Mouse (Mus musculus): ENCODE measurements around the gene Cyp2c54.

DNA sequence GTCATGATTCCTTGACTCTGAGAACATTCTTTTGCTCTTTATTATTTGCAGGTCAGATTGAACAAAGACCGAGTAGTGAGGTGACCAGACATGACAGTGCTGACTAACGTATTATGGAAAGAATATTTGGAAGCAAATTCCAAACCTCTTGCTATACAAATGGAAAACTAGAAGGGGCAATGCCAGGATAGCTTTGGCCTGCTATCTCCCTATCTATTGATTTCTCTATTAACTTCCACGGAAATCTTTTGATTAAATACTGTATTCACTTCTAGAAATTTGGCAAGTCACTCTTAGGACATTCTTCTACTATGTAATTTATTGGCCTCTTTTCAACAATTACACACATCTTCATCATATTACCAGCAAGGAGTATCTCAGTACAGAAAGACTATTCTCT is 17.5 kb upstream of the Cyp2c54 start:
- no peak for TF ChIP-seq MAZ (IDR thresholded peaks at IDR 0.05; ENCODE audit: low read depth, low read length)
- TF ChIP-seq HCFC1 (IDR thresholded peaks at IDR 0.05; ENCODE audit: low read depth, low read length): no peak
- TF ChIP-seq MYC (IDR thresholded peaks at IDR 0.05; ENCODE audit: low read depth, low read length): no peak
- no peak for TF ChIP-seq POLR2A (IDR thresholded peaks at IDR 0.05; ENCODE audit: control insufficient read depth in 1 of 2, insufficient read depth in 1 of 2, low read depth in 1 of 2, low read length in 2 of 2, poor library complexity in 1 of 2)
- no peak for TF ChIP-seq GATA1 (IDR thresholded peaks at IDR 0.05; ENCODE audit: low read depth, low read length)

Data from MEL (cell line).